Mouse (Mus musculus) regulatory T cell (primary cell): ENCODE data around the gene Gm28047.
"Not testable (repeated sequence)": the region's sequence is repeated elsewhere in the genome, so short reads cannot be mapped to it uniquely, and the experiment has no call there.

ENCODE experiments used
- in situ Hi-C: fragments of 300-600 bp; cut with MboI, MseI; formaldehyde crosslinking; loops from one replicate; pipeline ENCODE4 v1.15.1; 2025; ENCODE audit warnings: high pct_unique_total_duplicates

The Gm28047 gene

GRCm38 (mm10) chr15:102624970-102625686 lies at the start of gene Gm28047, which contains the start of gene Atf7:
TSS of gene Gm28047 (minus strand) at chr15:102625067.
TSS of gene Atf7 (minus strand) at chr15:102625464.
- in situ Hi-C loops = loop anchor here (5.0 kb wide), 1 partner anchor 42 kb away; no protein-coding TSS in a partner anchor

GRCm38 (mm10) chr15:102673548-102673947 lies 48.7 kb upstream of the Gm28047 start:
- in situ Hi-C loops = no loop called here

GRCm38 (mm10) chr15:102672215-102673071 lies 47.6 kb upstream of the Gm28047 start, which contains the start of gene Atp5g2:
TSS of gene Atp5g2 (minus strand) at chr15:102672352.
- in situ Hi-C loops = no loop called here

GRCm38 (mm10) chr15:102671721-102672214 lies 46.9 kb upstream of the Gm28047 start:
- in situ Hi-C loops = no loop called here

GRCm38 (mm10) chr15:102670767-102671575 lies 46.1 kb upstream of the Gm28047 start:
- in situ Hi-C loops = no loop called here

GRCm38 (mm10) chr15:102670281-102670680 lies 45.4 kb upstream of the Gm28047 start:
- in situ Hi-C loops = no loop called here

- in situ Hi-C loops = loop anchor here (5.0 kb wide), 1 partner anchor 42 kb away; the partner anchor contains the start of genes Atf7 and Gm28047
Observed at GRCm38 (mm10) chr15:102669571-102669970, 44.7 kb upstream of the Gm28047 start.

GRCm38 (mm10) chr15:102665494-102665893 lies 40.6 kb upstream of the Gm28047 start:
- in situ Hi-C loops = loop anchor here (5.0 kb wide), 1 partner anchor 38 kb away; the partner anchor contains the start of genes Atf7 and Gm28047

- in situ Hi-C loops = no loop called here
Observed at GRCm38 (mm10) chr15:102663825-102664224, 39.0 kb upstream of the Gm28047 start.

- in situ Hi-C loops = not testable (repeated sequence)
Observed at GRCm38 (mm10) chr15:102662601-102663000, 37.7 kb upstream of the Gm28047 start.

- in situ Hi-C loops = loop anchor here (10.0 kb wide), 1 partner anchor 1563 kb away; no protein-coding TSS in a partner anchor
Observed at GRCm38 (mm10) chr15:102657926-102658381, 33.1 kb upstream of the Gm28047 start.

GRCm38 (mm10) chr15:102656658-102657057 lies 31.8 kb upstream of the Gm28047 start:
- in situ Hi-C loops = loop anchor here (10.0 kb wide), 1 partner anchor 1562 kb away; no protein-coding TSS in a partner anchor

GRCm38 (mm10) chr15:102651928-102652660 lies 27.2 kb upstream of the Gm28047 start:
- in situ Hi-C loops = loop anchor here (10.0 kb wide), 1 partner anchor 1557 kb away; no protein-coding TSS in a partner anchor

- in situ Hi-C loops = loop anchor here (10.0 kb wide), 1 partner anchor 1556 kb away; no protein-coding TSS in a partner anchor
Observed at GRCm38 (mm10) chr15:102651107-102651506, 26.2 kb upstream of the Gm28047 start.

- in situ Hi-C loops = no loop called here
Observed at GRCm38 (mm10) chr15:102635817-102636216, 10.9 kb upstream of the Gm28047 start.

GRCm38 (mm10) chr15:102634684-102635083 lies 9.8 kb upstream of the Gm28047 start:
- in situ Hi-C loops = no loop called here

- in situ Hi-C loops = loop anchor here (5.0 kb wide), 1 partner anchor 42 kb away; no protein-coding TSS in a partner anchor
Observed at GRCm38 (mm10) chr15:102625687-102626055, 804 bp upstream of the Gm28047 start.

GRCm38 (mm10) chr15:102624291-102624969 lies 437 bp downstream of the Gm28047 start:
- in situ Hi-C loops = no loop called here

GRCm38 (mm10) chr15:102623121-102623520 lies 1.7 kb downstream of the Gm28047 start:
- in situ Hi-C loops = no loop called here
